8 mouse cellular contexts compared by ENCODE assay signal in the genomic region with DNA sequence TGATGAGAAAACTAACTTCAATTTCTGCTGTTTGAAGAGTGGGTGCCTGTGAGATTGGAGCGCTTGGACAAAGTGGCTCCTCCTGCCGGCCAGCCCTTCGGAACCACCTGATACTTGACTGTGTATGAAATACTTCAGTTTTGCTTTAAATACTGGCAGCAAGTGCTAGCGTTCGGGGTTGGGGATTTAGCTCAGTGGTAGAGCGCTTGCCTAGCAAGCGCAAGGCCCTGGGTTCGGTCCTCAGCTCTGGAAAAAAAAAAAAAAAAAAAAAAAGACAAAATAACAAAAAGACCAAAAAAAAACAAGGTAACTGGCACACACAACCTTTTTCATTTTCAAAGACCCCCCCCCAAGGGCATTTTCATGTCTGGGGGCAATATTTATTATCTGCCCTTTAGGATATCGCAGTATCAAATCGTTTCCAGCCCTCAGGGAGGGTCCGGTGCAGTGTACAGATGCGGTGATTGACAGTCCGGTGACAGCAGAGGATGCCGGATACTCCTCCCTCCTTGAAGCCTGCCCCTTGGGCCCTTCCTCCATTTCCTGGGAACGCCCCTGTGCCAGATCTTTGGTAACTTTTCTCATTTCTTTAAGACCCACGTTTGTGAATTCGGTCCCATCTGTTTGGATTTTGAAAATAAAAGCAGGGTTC. TPM values are rescaled to one million over a fixed set of nuclear protein-coding genes. Genes with fewer than 3 reads are reported as not detected.
DNase-seq lines count a peak whose midpoint lies in the region; ATAC-seq and TF ChIP-seq lines count a peak whose summit lies in the region.

No protein-coding gene starts in this region.

- H3K36me3 ChIP-seq in kidney, embryonic 15.5 days, result peaks cover 21% of the 10 kb centered on the region
- peaks cover 24% of the 10 kb centered on the region for H3K36me3 ChIP-seq in midbrain, embryonic 10.5 days
- H3K36me3 ChIP-seq in testis, adult 2 months (ENCODE audit: control insufficient read depth, insufficient read depth, low read length), result peaks cover 1% of the 10 kb centered on the region

- ATAC-seq in kidney, embryonic 15.5 days (replicated peaks; ENCODE audit: low FRiP score), result peak; percentile 91

- no peak for TF ChIP-seq CTCF in testis, adult 2 months (IDR thresholded peaks at IDR 0.05; ENCODE audit: control insufficient read depth, insufficient read depth, insufficient replicate concordance, low read depth, low read length)

- no peak overlapping the region for H3K9ac ChIP-seq in kidney, embryonic 15.5 days

- H3K4me2 ChIP-seq in kidney, embryonic 15.5 days, result peak overlapping the region; percentile 87

- peak overlapping the region; percentile 73 for H3K27ac ChIP-seq in kidney, embryonic 15.5 days
- peak overlapping the region; percentile 87 for H3K27ac ChIP-seq in midbrain, embryonic 10.5 days (replicated peaks)
- peak overlapping the region; percentile 71 for H3K27ac ChIP-seq in testis, adult 2 months (ENCODE audit: control insufficient read depth, insufficient read depth, low read depth, low read length)

- no peaks in the 10 kb centered on the region for H3K27me3 ChIP-seq in kidney, embryonic 15.5 days
- H3K27me3 ChIP-seq in midbrain, embryonic 10.5 days (ENCODE audit: low read depth, poor library complexity, severe bottlenecking), result no peaks in the 10 kb centered on the region
- no peaks in the 10 kb centered on the region for H3K27me3 ChIP-seq in testis, adult 2 months (ENCODE audit: control insufficient read depth, insufficient read depth, low read length)

- H3K4me3 ChIP-seq in kidney, embryonic 15.5 days (replicated peaks), result peak overlapping the region; percentile 78
- peak overlapping the region; percentile 68 for H3K4me3 ChIP-seq in midbrain, embryonic 10.5 days
- H3K4me3 ChIP-seq in testis, adult 2 months (ENCODE audit: control insufficient read depth, low read depth, low read length), result peak overlapping the region; percentile 98

- no peak for TF ChIP-seq POLR2A in testis, adult 2 months (IDR thresholded peaks at IDR 0.05; ENCODE audit: control insufficient read depth, low read depth, low read length)

- no peak for DNase-seq in kidney, adult 9 months
- peak; percentile 34 for DNase-seq in T-cell, adult 2 months (ENCODE audit: low spot score)
- peak; percentile 61 for DNase-seq in forelimb bud, embryonic 11.5 days (ENCODE audit: low read depth, low spot score)
- DNase-seq in layer of hippocampus, adult 9-11 months, result peak; percentile 67
- no peak for DNase-seq in midbrain, embryonic 10.5 days (ENCODE audit: low spot score)
- DNase-seq in ovary, postnatal 10 days (ENCODE audit: low spot score), result no peak

- peaks cover 16% of the 10 kb centered on the region for H3K4me1 ChIP-seq in kidney, embryonic 15.5 days
- H3K4me1 ChIP-seq in midbrain, embryonic 10.5 days, result peaks cover 16% of the 10 kb centered on the region
- H3K4me1 ChIP-seq in testis, adult 2 months (ENCODE audit: control insufficient read depth, insufficient read depth, low read length), result peaks cover 4% of the 10 kb centered on the region

- H3K9me3 ChIP-seq in kidney, embryonic 15.5 days (replicated peaks), result no peaks in the 10 kb centered on the region
- H3K9me3 ChIP-seq in midbrain, embryonic 10.5 days (replicated peaks), result no peaks in the 10 kb centered on the region

- 6% methylated on average over 17 of the region's 17 CpGs for WGBS in kidney, embryonic 15.5 days
- 6% methylated on average over 17 of the region's 17 CpGs for WGBS in midbrain, embryonic 10.5 days

RNA-seq across cellular contexts. Expression of a gene that starts 0.5 kb away (rescaled TPM):
- 25.8 and 27.9 TPM in 2 replicates for polyA plus RNA-seq in kidney, embryonic 15.5 days (2015; fragmentation: Nextera tagmentation; extraction: Ambion mirVana)
- polyA plus RNA-seq in midbrain, embryonic 10.5 days (2016; fragmentation: Nextera tagmentation; extraction: Ambion mirVana), result 30.7 and 34.4 TPM in 2 replicates
- polyA plus RNA-seq in testis, adult 2 months (2012; rRNA removed), result 26.2 and 32.7 TPM in 2 replicates

RNA-seq across cellular contexts. Expression of a gene that starts 18.1 kb away (rescaled TPM):
- 2.3 and 2.4 TPM in 2 replicates for polyA plus RNA-seq in kidney, embryonic 15.5 days (2015; fragmentation: Nextera tagmentation; extraction: Ambion mirVana)
- 96.3 and 110 TPM in 2 replicates for polyA plus RNA-seq in midbrain, embryonic 10.5 days (2016; fragmentation: Nextera tagmentation; extraction: Ambion mirVana)
- polyA plus RNA-seq in testis, adult 2 months (2012; rRNA removed), result not detected in 2 replicates

RNA-seq across cellular contexts. Expression of a gene that starts 25.3 kb away (rescaled TPM):
- polyA plus RNA-seq in kidney, embryonic 15.5 days (2015; fragmentation: Nextera tagmentation; extraction: Ambion mirVana), result 229 and 245 TPM in 2 replicates
- 238 and 258 TPM in 2 replicates for polyA plus RNA-seq in midbrain, embryonic 10.5 days (2016; fragmentation: Nextera tagmentation; extraction: Ambion mirVana)
- 4.2 and 6.8 TPM in 2 replicates for polyA plus RNA-seq in testis, adult 2 months (2012; rRNA removed)

Comparison
In these comparisons a context has a peak if more than half of its experiments do, and no peak if none do; other contexts are left out.
1. DNase-seq: peak in T-cell, adult 2 months (single experiment), forelimb bud, embryonic 11.5 days (single experiment) and layer of hippocampus, adult 9-11 months (single experiment); none in kidney, adult 9 months (single experiment), midbrain, embryonic 10.5 days (single experiment) and ovary, postnatal 10 days (single experiment).
2. RNA of a gene that starts 18.1 kb away (polyA plus RNA-seq): 96.3 to 110 TPM in midbrain, embryonic 10.5 days; 2.3 to 2.4 TPM in kidney, embryonic 15.5 days and not detected in testis, adult 2 months; every median in the first group is over 10 times any median in the second.
3. RNA of a gene that starts 25.3 kb away (polyA plus RNA-seq): 238 to 258 TPM in midbrain, embryonic 10.5 days and 229 to 245 TPM in kidney, embryonic 15.5 days; 4.2 to 6.8 TPM in testis, adult 2 months; every median in the first group is over 10 times any median in the second.
4. Peak in every context shown above with its lines, with median percentiles within 50 percentile points of each other: H3K27ac ChIP-seq and H3K4me3 ChIP-seq.